Mouse (Mus musculus): ENCODE data around the gene Olfr820. TPM values are rescaled to one million over a fixed set of nuclear protein-coding genes. Genes with fewer than 3 reads are reported as not detected.
"Not testable (repeated sequence)": the region's sequence is repeated elsewhere in the genome, so short reads cannot be mapped to it uniquely, and the experiment has no call there.

Olfr820 gene
- total RNA-seq (2021): not detected

DNA sequence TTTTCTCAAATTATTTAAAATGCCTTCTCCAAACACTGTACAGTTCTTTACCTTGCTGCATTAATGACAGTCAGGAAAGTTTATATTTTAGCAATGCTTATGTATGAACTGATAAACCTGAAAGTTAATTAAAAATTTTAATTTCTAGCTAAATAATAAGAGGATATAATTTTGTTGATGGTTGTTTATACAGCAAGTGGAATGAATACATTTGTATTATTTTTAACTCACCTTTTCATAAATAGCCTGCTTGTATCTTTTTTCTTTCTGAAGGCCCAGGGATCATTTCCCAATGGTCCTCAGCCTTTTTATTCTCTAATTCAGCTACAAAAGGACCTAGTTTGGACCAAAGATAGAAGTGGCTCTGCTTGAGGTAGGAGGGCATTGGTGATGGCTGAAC is at the start of gene Olfr820:
TSS of gene Olfr820 (plus strand) at position 301 of the 400 bp plus-strand sequence.
- DNase-seq: no peak

- not testable (repeated sequence) for DNase-seq
These were observed 46.2 kb upstream of the Olfr820 start for GRCm38 (mm10) chr10:129966232-129966631.

GRCm38 (mm10) chr10:129967166-129967565 is 45.3 kb upstream of the Olfr820 start, which contains the start of gene Olfr819:
Gene Olfr819, minus strand, starts transcription at chr10:129967266.
- not testable (repeated sequence) for DNase-seq

- DNase-seq: not testable (repeated sequence)
These were observed 39.4 kb upstream of the Olfr820 start for GRCm38 (mm10) chr10:129972994-129973393.

GRCm38 (mm10) chr10:129976040-129976439 is 36.4 kb upstream of the Olfr820 start, which contains the start of gene Olfr247:
Gene Olfr247, minus strand, starts transcription at chr10:129976140.
- not testable (repeated sequence) for DNase-seq

GRCm38 (mm10) chr10:129981867-129982266 is 30.6 kb upstream of the Olfr820 start:
- DNase-seq: not testable (repeated sequence)

DNA sequence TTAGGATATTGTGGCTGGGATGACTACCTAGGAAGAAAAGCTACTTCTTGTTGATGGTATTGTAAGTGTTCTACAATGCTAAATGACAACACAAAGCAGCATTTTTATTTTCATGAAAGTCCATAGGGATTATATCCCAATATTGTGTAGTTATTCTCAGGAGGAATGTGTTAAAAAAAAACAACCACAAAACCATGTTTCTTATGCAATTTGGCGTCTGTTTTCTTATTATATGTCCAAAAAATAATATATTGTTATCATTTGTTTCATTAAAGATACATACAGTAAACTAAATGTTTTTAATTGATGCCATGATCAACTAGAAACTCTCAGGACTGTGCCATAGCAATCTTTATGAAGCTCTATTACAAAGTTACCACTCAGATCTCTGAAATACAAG is 27.5 kb upstream of the Olfr820 start, which contains the start of gene Gm10310:
TSS of gene Gm10310 (minus strand) at position 101 of the 400 bp plus-strand sequence.
- not testable (repeated sequence) for DNase-seq

- not testable (repeated sequence) for DNase-seq
These were observed 8.3 kb upstream of the Olfr820 start for GRCm38 (mm10) chr10:130004104-130004503.

GRCm38 (mm10) chr10:130005366-130005765 is 7.1 kb upstream of the Olfr820 start:
- DNase-seq: not testable (repeated sequence)

DNA sequence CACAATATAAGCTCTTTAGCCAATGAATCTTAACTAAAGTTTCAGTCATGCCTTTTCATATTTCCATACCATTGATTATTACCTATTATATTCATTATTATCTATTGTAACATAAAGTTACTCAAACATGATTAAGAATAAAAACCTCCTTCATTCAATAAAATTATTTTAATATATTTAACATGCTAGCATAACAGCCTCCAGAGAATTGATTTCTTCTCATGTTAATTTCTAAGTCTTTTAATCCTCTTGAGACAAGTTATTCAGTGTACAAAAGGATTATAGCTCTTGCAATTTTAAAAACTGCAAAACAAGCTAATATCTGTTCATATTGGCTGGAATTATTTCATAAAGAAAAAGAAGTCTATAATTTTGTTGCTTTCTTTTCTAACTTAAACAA is 17.6 kb downstream of the Olfr820 start, which contains the start of gene Olfr821:
TSS of gene Olfr821 (plus strand) at position 301 of the 400 bp plus-strand sequence.
- DNase-seq: no peak

DNA sequence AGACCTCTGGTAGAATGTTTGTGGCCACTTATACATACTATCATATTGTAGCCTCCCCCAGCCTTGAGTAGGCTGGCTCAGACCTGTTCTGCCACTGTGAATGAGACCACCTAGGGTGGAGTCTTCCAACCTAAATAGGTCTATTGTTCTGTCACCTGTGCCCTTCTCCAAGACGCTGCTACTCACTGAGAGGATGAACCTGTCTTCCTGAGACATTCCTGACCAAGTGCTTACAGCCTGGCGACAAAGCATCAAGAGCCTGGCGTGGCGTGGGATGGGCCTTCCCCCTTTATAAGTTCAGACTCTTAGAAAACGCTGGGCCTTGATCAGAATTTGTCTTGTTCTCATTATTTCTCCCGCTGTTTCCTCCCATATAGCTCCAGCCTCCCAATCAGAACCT is 24.7 kb downstream of the Olfr820 start:
- DNase-seq: no peak

Other genes starting within 250 kb of the Olfr820 start
- gene Olfr808, start 247.1 kb upstream of the Olfr820 start, total RNA-seq (2021): not detected
- gene Olfr809, start 238.0 kb upstream of the Olfr820 start, total RNA-seq (2021): not detected
- not detected for gene Olfr810, start 217.7 kb upstream of the Olfr820 start, total RNA-seq (2021)
- not detected for gene Olfr811, start 208.2 kb upstream of the Olfr820 start, total RNA-seq (2021)
- not detected for gene Olfr812, start 166.5 kb upstream of the Olfr820 start, total RNA-seq (2021)
- not detected for gene Olfr813, start 157.3 kb upstream of the Olfr820 start, total RNA-seq (2021)
- not detected for gene Olfr814, start 132.8 kb upstream of the Olfr820 start, total RNA-seq (2021)
- gene Olfr815, start 106.8 kb upstream of the Olfr820 start, total RNA-seq (2021): not detected
- not detected for gene Olfr816, start 97.0 kb upstream of the Olfr820 start, total RNA-seq (2021)
- gene Olfr818, start 63.5 kb upstream of the Olfr820 start, total RNA-seq (2021): not detected
- not detected for gene Olfr819, start 45.4 kb upstream of the Olfr820 start, total RNA-seq (2021)
- gene Olfr247, start 36.5 kb upstream of the Olfr820 start, total RNA-seq (2021): not detected
- gene Gm10310, start 27.6 kb upstream of the Olfr820 start, total RNA-seq (2021): not detected
- not detected for gene Olfr821, start 17.7 kb downstream of the Olfr820 start, total RNA-seq (2021)
- gene Olfr822, start 58.6 kb downstream of the Olfr820 start, total RNA-seq (2021): not detected
- not detected for gene Olfr823, start 102.8 kb downstream of the Olfr820 start, total RNA-seq (2021)
- not detected for gene Olfr824, start 117.4 kb downstream of the Olfr820 start, total RNA-seq (2021)
- not detected for gene Olfr825, start 154.1 kb downstream of the Olfr820 start, total RNA-seq (2021)
- gene Olfr826, start 171.6 kb downstream of the Olfr820 start, total RNA-seq (2021): not detected
- gene Olfr827, start 201.8 kb downstream of the Olfr820 start, total RNA-seq (2021): not detected

All from heart, postnatal 4 days (tissue).